Mouse (Mus musculus) midbrain, embryonic 15.5 days (tissue): ENCODE measurements around the gene Npc1l1. TPM values are rescaled to one million over a fixed set of nuclear protein-coding genes. Genes with fewer than 3 reads are reported as not detected.

ENCODE experiments used
- ATAC-seq: fragments of 200-750 bp; cut with Nextera tagmentation; replicated peaks from 2 replicates; pipeline ENCODE4 v1.8.0; 2017; ENCODE audit warnings: moderate TSS enrichment
- H3K27ac ChIP-seq: fragments of 300-500 bp; sonication (generic); 2 replicates; pipeline ENCODE4 v1.5.1; 2015; ENCODE audit warnings: mild to moderate bottlenecking, inconsistent platforms
- H3K27me3 ChIP-seq: fragments of 300-500 bp; sonication (generic); replicated peaks from 2 replicates; pipeline ENCODE4 v1.6.1; 2015; ENCODE audit warnings: inconsistent platforms
- H3K36me3 ChIP-seq: fragments of 300-500 bp; sonication (generic); replicated peaks from 2 replicates; pipeline ENCODE4 v1.6.1; 2015; ENCODE audit warnings: inconsistent platforms
- H3K4me1 ChIP-seq: fragments of 300-500 bp; sonication (generic); 2 replicates; pipeline ENCODE4 v1.6.1; 2015; ENCODE audit warnings: inconsistent platforms
- H3K4me2 ChIP-seq: fragments of 300-500 bp; sonication (generic); 2 replicates; pipeline ENCODE4 v1.6.1; 2015; ENCODE audit warnings: inconsistent platforms, mild to moderate bottlenecking, moderate library complexity
- H3K4me3 ChIP-seq: fragments of 300-500 bp; sonication (generic); 2 replicates; pipeline ENCODE4 v1.5.1; 2015; ENCODE audit warnings: mild to moderate bottlenecking, inconsistent platforms
- H3K9ac ChIP-seq: fragments of 300-500 bp; sonication (generic); 2 replicates; pipeline ENCODE4 v1.6.1; 2015; ENCODE audit warnings: mild to moderate bottlenecking, inconsistent platforms
- H3K9me3 ChIP-seq: fragments of 300-500 bp; sonication (generic); 2 replicates; pipeline ENCODE4 v1.6.1; 2016; ENCODE audit warnings: inconsistent platforms
- WGBS: fragments of 180-500 bp; shearing (Covaris S2); methylation state at CpG from one replicate; pipeline ENCODE4 v1.1.7; 2015; ENCODE audit warnings: mixed read lengths; 5-methylcytosine and 5-hydroxymethylcytosine counted together
- polyA plus RNA-seq: library from polyadenylated mRNA; unstranded; fragments of >200 nt; fragmentation: Nextera tagmentation; extraction: Ambion mirVana; gene quantifications from 2 replicates; pipeline ENCODE4 v1.2.1, GENCODE M21; 2015

Npc1l1 gene
- polyA plus RNA-seq, 1 experiment from 2014 or later = 0.08 TPM

DNA sequence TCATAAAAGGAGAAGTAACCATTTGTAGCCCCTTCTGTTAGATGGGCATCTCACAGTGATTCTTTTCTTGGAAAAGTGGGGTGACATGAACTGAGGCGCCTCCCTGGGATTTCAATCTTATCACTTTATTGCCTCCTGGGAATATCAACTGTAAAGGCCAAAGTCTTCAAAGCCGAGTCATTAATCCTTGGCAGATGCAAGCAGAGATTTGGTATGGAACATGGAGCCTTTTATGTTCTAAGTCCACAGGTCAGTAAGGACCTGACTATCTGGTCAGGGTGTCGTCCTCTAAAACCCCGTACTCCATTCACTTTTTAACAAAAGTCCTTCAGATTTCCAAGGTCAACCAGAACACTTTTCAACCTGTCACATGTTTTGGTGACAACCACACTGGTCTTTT is 22.9 kb upstream of the Npc1l1 start:
- Histone ChIP-seq H3K27me3 (no peaks in the 10 kb centered on the region), H3K4me3 (no peak overlapping the region), H3K36me3 (no peaks in the 10 kb centered on the region; the same call in 1 of the 2 replicates), H3K27ac (no peak overlapping the region), H3K9ac (no peak overlapping the region), H3K4me2 (no peak overlapping the region), H3K9me3 (no peaks in the 10 kb centered on the region), H3K4me1 (no peaks in the 10 kb centered on the region)
- ATAC-seq = no peak
- 91% methylated on average over 4 of the region's 4 CpGs for WGBS

- WGBS = 94% methylated on average over 5 of the region's 5 CpGs
- Histone ChIP-seq H3K4me3 (no peak overlapping the region), H3K4me1 (no peaks in the 10 kb centered on the region), H3K4me2 (no peak overlapping the region), H3K27me3 (no peaks in the 10 kb centered on the region), H3K9me3 (no peaks in the 10 kb centered on the region), H3K27ac (no peak overlapping the region), H3K9ac (no peak overlapping the region), H3K36me3 (no peaks in the 10 kb centered on the region)
- no peak for ATAC-seq
Observed at GRCm38 (mm10) chr11:6252248-6252647, 22.3 kb upstream of the Npc1l1 start.

GRCm38 (mm10) chr11:6244707-6245106 is 14.8 kb upstream of the Npc1l1 start:
- no peaks in the 10 kb centered on the region for H3K4me1 ChIP-seq
- H3K9me3 ChIP-seq = no peaks in the 10 kb centered on the region
- 41% methylated on average over 19 of the region's 19 CpGs for WGBS
- no peak overlapping the region for H3K9ac ChIP-seq
- no peak overlapping the region for H3K4me3 ChIP-seq
- H3K27me3 ChIP-seq = no peaks in the 10 kb centered on the region
- H3K27ac ChIP-seq = no peak overlapping the region
- no peak for ATAC-seq
- H3K36me3 ChIP-seq = no peaks in the 10 kb centered on the region
- no peak overlapping the region for H3K4me2 ChIP-seq

DNA sequence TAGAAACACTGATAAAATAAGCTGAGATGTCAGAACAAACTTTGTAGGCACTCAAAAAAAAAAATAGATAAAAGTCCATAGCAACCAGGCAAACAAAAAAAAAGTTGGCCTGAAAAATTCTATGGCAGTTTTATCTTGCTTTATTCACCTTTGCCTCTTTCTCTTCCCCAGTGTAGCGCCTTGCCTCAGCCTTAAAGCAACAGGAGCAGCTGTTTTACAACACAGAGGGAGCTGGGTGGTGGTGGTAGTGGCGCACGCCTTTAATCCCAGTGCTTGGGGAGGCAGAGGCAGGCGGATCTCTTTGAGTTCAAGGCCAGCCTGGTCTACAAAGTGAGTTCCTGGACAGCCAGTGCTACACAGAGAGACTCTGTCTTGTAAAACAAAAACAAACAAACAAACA is 3.1 kb upstream of the Npc1l1 start:
- H3K9ac ChIP-seq = no peak overlapping the region
- no peaks in the 10 kb centered on the region for H3K27me3 ChIP-seq
- ATAC-seq = no peak
- no peaks in the 10 kb centered on the region for H3K36me3 ChIP-seq
- WGBS = 92% methylated on average over 4 of the region's 4 CpGs
- no peak overlapping the region for H3K27ac ChIP-seq
- no peak overlapping the region for H3K4me3 ChIP-seq
- H3K4me2 ChIP-seq = no peak overlapping the region
- no peaks in the 10 kb centered on the region for H3K4me1 ChIP-seq
- H3K9me3 ChIP-seq = no peaks in the 10 kb centered on the region; the same call in 1 of the 2 replicates

DNA sequence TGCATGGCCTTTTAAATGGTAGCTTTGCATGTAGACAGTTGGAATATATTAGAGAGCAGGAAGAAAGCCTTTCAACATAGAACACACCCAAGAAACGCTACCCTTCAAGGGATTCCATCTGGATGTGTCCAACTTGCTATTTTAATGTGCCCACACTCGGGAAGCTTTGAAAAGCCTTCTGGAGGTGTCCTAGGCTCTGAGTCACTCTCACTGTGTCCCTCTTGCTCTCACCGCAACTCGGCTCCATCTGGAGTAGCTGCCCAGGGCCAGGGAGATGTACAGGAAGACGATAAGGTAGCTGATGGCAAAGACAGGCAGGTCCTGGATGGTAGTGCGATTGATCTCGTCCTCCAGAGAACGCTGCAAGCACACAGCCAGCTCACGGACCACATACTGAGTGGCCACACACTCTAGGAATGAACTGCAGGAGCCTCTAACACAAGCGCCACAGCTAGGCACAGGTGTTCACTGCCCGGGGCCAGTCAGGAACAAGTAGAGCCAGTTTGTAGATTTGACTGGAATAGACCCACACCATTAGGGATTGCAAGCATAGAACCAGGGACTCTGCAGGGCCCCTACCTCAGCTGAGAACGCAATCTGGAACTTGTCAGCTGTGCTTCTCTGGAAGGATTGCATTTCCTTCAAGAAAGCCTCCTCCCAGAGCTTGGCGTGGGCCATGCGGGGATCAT is 5.3 kb downstream of the Npc1l1 start:
- H3K4me1 ChIP-seq = no peaks in the 10 kb centered on the region
- WGBS = 83% methylated on average over 14 of the region's 14 CpGs
- no peaks in the 10 kb centered on the region for H3K9me3 ChIP-seq
- H3K36me3 ChIP-seq = no peaks in the 10 kb centered on the region
- no peak overlapping the region for H3K9ac ChIP-seq
- H3K27ac ChIP-seq = no peak overlapping the region
- no peak for ATAC-seq
- H3K4me3 ChIP-seq = no peak overlapping the region
- H3K4me2 ChIP-seq = no peak overlapping the region
- no peaks in the 10 kb centered on the region for H3K27me3 ChIP-seq

GRCm38 (mm10) chr11:6222187-6222586 is 7.8 kb downstream of the Npc1l1 start:
- Histone ChIP-seq H3K4me2 (no peak overlapping the region), H3K27ac (no peak overlapping the region), H3K9me3 (no peaks in the 10 kb centered on the region), H3K4me1 (no peaks in the 10 kb centered on the region), H3K4me3 (no peak overlapping the region), H3K27me3 (no peaks in the 10 kb centered on the region), H3K9ac (no peak overlapping the region), H3K36me3 (no peaks in the 10 kb centered on the region)
- no peak for ATAC-seq
- WGBS = 89% methylated on average over 10 of the region's 10 CpGs

DNA sequence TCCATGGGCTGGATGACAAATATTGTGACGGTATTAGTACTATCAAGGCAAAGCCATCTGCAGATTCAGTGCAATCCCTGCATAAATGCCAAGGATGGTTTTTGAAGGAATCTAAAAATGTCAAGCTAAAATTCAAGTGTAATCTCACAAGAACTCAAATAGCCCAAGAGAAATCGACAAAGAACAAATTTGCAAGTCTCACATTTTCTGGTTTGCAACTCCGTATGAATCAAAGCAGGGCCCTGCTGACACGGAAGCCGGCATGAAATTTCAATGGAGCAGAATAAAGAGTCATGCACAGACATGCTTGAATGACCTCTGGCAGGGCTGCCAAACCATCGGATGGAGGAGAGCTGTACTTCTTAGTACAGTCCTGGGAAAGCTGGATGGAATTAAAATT is 10.0 kb downstream of the Npc1l1 start:
- Histone ChIP-seq H3K27me3 (no peaks in the 10 kb centered on the region), H3K27ac (no peak overlapping the region), H3K9me3 (no peaks in the 10 kb centered on the region), H3K4me1 (no peaks in the 10 kb centered on the region), H3K36me3 (no peaks in the 10 kb centered on the region), H3K4me2 (no peak overlapping the region), H3K9ac (no peak overlapping the region), H3K4me3 (no peak overlapping the region)
- WGBS = 72% methylated on average over 6 of the region's 6 CpGs
- no peak for ATAC-seq

- no peak overlapping the region for H3K4me2 ChIP-seq
Observed at GRCm38 (mm10) chr11:6218189-6218896, 11.6 kb downstream of the Npc1l1 start.

GRCm38 (mm10) chr11:6216834-6217233 is 13.1 kb downstream of the Npc1l1 start:
- H3K4me2 ChIP-seq = no peak overlapping the region
- no peaks in the 10 kb centered on the region for H3K36me3 ChIP-seq
- no peak overlapping the region for H3K4me3 ChIP-seq
- 54% methylated on average over 3 of the region's 3 CpGs for WGBS
- no peaks in the 10 kb centered on the region for H3K4me1 ChIP-seq
- no peak overlapping the region for H3K9ac ChIP-seq
- no peaks in the 10 kb centered on the region for H3K27me3 ChIP-seq
- ATAC-seq = no peak
- no peaks in the 10 kb centered on the region for H3K9me3 ChIP-seq
- H3K27ac ChIP-seq = no peak overlapping the region

More at GRCm38 (mm10) chr11:6218189-6218896, 11.6 kb downstream of the Npc1l1 start:
- Histone ChIP-seq H3K27ac (no peak overlapping the region), H3K4me3 (no peak overlapping the region), H3K9me3 (no peaks in the 10 kb centered on the region), H3K4me1 (no peaks in the 10 kb centered on the region), H3K9ac (no peak overlapping the region), H3K36me3 (no peaks in the 10 kb centered on the region), H3K27me3 (no peaks in the 10 kb centered on the region)
- 84% methylated on average over 11 of the region's 11 CpGs for WGBS
- no peak for ATAC-seq

DNA sequence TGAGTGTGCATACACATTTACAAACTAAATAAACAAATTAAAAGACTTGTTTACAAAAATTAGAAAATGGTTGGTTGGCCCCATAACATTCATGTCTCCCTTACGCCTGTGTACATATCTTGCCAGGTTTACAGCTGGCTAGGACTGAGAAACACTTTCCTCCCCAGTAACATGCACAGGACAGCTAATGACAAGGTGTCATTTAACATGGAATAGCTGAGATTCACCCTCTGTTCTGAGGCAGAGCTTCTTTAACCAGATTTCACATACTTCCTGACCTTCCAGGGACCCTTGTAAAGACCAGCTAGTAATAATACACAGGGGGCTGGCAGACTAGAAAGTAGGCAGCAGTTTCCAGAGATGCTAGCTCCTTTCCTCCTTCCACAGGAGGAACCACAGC is 21.8 kb downstream of the Npc1l1 start:
- WGBS = 91% methylated on average over 1 of the region's 1 CpGs
- no peak overlapping the region for H3K9ac ChIP-seq
- H3K27ac ChIP-seq = no peak overlapping the region
- H3K4me1 ChIP-seq = no peaks in the 10 kb centered on the region
- H3K4me3 ChIP-seq = no peak overlapping the region
- ATAC-seq = no peak
- H3K4me2 ChIP-seq = no peak overlapping the region
- H3K36me3 ChIP-seq = no peaks in the 10 kb centered on the region
- no peaks in the 10 kb centered on the region for H3K27me3 ChIP-seq
- H3K9me3 ChIP-seq = no peaks in the 10 kb centered on the region; the same call in 1 of the 2 replicates

DNA sequence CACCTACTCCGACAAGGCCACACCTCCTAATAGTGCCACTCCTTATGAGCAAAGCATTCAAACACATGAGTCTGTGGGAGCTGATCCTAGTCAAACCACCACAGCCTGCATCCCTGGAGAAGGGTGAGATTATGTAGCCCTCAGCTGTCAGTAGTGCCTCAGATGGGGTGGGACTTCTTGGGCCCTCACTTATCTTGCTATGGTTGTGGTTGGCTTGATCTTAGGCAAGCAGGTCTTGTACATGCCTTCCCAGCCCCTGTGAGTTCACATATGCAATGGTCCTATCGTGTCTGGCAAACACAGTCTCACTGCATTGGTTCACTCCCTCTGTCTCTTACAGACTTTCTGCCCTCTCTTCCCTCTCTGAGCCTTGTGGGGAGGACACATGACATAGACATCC is 22.9 kb downstream of the Npc1l1 start:
- Histone ChIP-seq H3K4me2 (no peak overlapping the region), H3K27me3 (no peaks in the 10 kb centered on the region), H3K27ac (no peak overlapping the region), H3K9me3 (no peaks in the 10 kb centered on the region; the same call in 1 of the 2 replicates), H3K36me3 (no peaks in the 10 kb centered on the region), H3K4me3 (no peak overlapping the region), H3K9ac (no peak overlapping the region), H3K4me1 (no peaks in the 10 kb centered on the region)
- WGBS = 87% methylated on average over 2 of the region's 2 CpGs
- no peak for ATAC-seq

DNA sequence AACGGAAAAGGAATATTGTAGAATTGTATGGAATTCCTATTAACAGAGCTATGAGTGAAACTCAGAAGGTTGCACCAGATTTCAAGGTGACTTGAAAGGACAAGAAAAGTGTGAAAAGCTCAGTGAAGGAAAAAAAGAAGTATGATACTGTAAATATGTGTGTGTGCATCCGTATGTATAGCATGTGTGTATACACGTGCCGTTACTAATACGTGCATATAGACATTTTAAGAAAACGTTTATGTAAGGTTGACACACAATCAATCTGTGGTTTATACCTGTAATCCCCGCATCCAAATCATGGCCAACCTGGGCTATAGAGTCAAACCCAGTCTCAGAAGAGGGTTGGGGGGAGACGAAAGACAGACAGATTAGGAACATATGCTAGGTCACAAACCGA is 29.4 kb downstream of the Npc1l1 start:
- peak overlapping the region; percentile 97 for H3K27ac ChIP-seq
- H3K4me2 ChIP-seq = peak overlapping the region; percentile 92
- H3K36me3 ChIP-seq = no peaks in the 10 kb centered on the region

More for the DNA sequence above, 29.4 kb downstream of the Npc1l1 start:
- peak; percentile 60 for ATAC-seq
- 24% methylated on average over 9 of the region's 9 CpGs for WGBS
- Histone ChIP-seq H3K4me1 (peaks cover 33% of the 10 kb centered on the region), H3K9me3 (no peaks in the 10 kb centered on the region), H3K9ac (peak overlapping the region; percentile 88), H3K27me3 (no peaks in the 10 kb centered on the region), H3K4me3 (peak overlapping the region; percentile 81)
